Mouse (Mus musculus): ENCODE measurements around the gene Akap5. TPM values are rescaled to one million over a fixed set of nuclear protein-coding genes. Genes with fewer than 3 reads are reported as not detected.
A peak's percentile ranks its signal among the peaks of the same experiment; 100 is the strongest.

Akap5 gene
- total RNA-seq (2021) = 10 to 100 TPM; 81.5 to 81.9 TPM
- long read RNA-seq, experiment 1, full-length matches to known transcripts = 44 of 54 reads
- long read RNA-seq, experiment 1, partial matches to known transcripts = 0 of 54 reads
- long read RNA-seq, experiment 1, other reads (novel, unspliced or antisense) = 10 of 54 reads
- long read RNA-seq, experiment 2, full-length matches to known transcripts = 22 of 29 reads
- long read RNA-seq, experiment 2, partial matches to known transcripts = 0 of 29 reads
- long read RNA-seq, experiment 2, other reads (novel, unspliced or antisense) = 7 of 29 reads

DNA sequence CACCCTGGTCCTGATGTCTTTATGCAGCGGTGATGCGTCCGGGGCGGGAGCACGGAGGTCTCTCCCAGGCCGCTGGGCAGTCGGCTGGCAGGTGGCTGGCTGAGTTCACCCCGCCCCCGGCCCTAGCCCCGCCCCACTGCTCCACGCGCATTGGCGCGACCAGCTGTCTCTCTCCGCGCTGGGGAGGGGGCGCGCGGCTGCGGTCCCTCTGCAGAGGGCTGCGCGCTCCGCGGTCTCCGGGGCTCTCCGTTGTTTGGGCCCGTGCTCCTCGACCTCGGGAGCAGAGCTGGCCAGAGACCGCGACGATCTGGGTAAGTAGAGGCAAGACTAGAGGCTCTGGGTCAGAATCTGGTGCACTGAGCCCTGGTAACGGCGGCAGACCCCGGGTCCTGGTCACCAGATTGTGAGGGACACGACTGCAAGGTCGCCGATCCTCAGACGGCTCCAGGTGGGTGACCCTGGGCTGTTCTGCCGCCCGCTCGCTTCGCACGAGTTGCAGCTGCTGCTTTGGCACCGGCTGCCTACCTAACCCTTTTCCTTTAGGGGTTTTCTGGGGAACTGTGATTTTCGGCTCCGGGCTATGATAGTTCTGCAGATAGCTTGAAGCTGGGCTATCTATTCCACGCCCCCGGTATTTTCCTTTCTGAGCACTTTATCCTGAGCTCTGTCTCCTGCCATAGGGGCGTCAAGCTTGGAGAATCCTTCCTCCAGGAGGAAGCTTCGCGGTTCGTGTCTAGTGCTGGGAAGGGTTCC is at the start of gene Akap5:
Gene Akap5, plus strand, starts transcription at position 213 of the 753 bp plus-strand sequence.
- peak; percentile 68 to 70 for DNase-seq (ENCODE audit: low spot score in 2 of 2)

DNA sequence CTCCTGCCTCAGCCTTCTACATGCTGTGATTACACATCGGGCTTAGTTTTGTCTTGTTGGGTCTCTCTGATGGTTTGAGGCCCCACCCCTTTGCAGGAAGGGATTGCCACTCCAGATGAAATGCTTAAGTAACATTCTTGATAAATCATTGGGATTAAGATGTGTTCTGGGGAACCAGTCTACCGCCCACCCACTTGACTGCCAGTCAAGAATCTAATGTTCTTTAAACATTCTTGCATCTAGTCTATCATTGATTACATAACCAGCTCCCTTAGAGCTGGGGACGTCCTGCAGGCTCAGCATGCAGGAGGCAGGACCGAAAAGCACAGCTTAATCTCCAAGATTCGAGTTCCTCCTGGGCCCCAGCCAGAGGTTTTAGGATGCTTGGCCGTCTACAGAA is 46.5 kb upstream of the Akap5 start:
- no peak for DNase-seq (ENCODE audit: low spot score in 2 of 2)

DNA sequence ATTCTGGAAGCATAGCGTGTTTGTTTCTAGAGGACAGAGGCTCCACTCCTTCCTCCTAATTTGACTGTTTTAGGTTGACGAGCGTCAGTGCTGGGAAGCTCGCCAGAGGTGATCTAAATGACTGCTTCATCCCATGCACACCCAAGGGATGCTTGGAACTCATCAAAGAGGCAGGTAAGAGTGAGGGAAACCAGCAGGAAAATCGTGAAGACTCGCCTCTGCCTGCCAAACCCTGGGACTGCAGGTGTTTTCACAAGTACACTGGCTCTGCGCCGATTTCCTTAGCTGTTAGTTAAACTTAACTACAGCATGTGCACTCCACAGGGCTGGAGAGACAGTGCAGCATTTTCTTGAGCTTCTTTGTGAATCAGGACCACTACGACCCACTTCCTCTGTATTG is 44.1 kb upstream of the Akap5 start:
- peak in 1 of 2 experiments; percentile 63 for DNase-seq (ENCODE audit: low spot score in 2 of 2)

DNA sequence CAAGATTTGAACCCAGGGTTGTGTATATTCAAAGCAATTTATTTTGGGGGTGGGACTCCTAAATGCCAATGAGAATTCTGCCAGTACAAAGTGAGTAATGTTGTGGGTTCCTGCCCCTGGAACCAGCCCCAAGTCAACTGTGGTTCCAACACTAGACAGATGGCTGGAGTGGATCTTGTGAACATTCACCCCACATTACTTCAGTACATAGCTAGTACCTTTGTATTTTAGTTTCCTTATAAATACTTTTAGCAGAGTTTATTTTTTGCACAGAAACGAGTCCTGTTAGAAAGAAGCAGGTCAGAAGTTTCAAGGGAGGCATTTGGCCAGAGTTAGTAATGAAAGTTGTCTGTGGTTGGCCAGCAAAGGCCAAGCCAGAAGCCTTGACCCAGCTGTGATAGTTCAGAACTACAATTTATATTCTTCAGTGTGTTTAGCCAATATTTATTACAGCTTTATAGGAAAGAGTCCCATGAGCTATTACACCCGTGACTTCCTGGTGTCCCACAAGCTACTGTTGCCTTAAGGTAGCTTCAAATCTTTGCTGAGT is 43.5 kb upstream of the Akap5 start:
- DNase-seq (ENCODE audit: low spot score in 2 of 2) = no peak

DNA sequence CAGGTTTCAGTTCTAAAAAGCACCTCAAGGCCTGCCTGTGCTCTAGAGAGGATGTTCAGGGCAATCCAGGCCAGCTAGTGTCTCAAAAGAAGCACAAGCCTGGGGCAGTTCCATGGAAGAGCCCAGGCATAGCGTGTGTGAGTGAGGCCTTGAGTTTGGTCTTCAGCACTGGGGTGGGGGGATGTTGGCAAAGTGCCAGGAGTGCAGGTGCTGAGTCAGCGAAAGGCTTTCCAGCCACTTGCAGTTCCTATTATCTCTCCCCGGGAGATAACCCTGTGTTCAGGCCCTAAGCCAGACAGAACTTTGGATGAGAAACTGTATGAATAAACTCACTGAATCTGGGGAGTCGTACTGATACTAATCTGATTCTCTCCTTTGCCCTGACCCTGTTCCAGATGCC is 42.6 kb upstream of the Akap5 start:
- no peak for DNase-seq (ENCODE audit: low spot score in 2 of 2)

DNA sequence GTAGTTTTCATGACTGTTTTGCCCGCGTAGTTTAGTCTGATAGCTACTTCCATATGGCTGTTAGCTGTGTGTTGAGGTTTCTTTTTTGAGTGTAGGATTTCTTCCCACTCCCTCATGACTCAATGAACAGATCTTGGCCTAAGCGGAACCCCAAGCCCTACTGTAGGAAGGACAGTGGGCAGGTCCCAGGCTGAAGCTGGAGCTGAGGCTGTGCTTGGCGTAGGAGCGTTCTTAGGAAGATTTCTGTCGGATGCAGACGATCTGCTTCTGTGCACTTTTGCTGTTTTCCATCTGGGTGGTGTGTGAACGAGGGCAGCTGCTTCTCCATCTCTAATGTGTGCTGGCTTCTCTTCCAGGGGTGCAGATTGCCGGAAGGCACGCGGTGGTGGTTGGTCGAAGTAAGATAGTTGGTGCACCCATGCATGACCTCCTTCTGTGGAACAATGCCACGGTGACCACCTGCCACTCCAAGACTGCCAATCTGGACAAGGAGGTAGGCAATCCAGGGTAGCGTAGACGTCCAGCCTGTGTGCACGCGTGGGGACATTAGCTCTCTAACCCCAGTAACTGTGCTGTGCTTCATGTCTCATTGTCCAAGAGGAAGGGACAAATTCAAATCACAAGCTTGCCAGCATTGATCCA is 42.0 kb upstream of the Akap5 start:
- peak; percentile 28 to 57 for DNase-seq (ENCODE audit: low spot score in 2 of 2)

DNA sequence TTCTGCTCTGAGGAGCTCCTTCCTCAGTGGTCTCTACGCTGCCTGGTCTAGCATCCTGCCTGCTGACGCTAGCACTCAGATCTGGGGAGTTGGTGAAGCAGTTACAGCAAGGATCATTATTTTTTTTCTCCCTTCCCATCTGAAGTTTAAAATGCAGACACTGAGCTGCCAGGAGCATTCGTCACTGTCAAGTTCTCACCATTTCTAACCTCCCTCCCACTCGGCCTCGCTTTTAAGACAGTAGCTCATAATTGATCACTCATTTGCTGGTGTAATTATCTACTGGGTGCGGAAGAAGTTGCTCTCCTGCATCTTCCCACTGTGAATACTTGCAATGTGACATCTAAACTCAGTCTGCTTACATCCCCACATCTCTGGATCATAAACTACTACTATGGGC is 39.3 kb upstream of the Akap5 start:
- DNase-seq (ENCODE audit: low spot score in 2 of 2) = no peak

DNA sequence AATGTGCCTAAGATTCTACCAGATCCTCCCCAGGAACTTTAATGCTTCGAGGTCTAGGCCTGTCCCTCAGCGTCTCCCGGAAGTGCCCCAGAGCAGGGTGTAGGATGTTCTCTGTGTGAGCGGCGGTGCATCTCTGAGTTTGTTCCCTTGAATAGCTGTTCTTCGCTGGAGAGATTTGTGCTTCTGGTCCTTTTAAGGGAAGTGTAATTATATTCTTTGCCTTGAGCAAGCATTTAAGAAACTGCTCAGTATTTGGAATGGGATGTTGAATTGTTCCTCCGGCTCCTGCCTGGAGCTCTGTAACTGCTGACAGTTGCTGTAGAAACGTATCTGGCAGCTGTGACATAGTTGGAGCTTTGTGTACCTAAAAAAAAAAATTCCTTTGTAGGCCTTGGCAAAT is 36.7 kb upstream of the Akap5 start:
- DNase-seq (ENCODE audit: low spot score in 2 of 2) = no peak

DNA sequence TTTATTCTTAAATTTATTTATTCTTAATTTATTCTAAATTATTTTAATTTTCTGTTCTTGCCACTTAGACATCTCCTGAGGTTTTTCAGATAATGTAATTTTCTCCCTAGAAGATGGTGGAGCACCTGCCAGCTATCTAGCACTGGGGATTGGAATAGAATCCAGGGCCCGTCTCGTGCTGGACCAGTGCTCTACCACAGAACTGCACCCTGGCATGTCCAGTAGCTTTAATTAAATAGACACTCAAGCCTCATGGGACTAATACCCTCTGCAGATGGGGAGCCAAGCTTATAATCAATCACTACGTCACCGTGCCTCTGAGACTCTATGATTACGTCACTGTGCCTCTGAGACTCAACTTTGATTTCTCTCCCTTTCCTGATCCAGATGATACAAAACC is 36.2 kb upstream of the Akap5 start:
- DNase-seq (ENCODE audit: low spot score in 2 of 2) = no peak

DNA sequence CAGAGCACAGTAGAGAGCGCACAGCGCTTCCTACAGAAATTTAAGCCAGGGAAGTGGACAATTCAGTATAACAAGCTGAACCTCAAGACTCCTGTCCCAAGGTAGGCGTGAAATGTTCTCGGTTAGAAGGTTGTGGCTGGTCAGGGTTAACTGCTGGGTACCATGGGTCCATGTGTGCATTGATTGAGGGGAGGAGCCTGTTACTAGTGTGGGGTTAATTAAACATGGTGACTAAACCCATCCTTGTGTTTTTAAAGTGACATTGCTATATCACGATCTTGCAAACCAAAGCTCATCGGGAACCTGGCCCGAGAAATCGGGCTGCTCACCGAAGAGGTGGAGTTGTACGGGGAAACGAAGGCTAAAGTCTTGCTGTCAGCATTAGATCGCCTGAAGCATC is 35.3 kb upstream of the Akap5 start:
- no peak for DNase-seq (ENCODE audit: low spot score in 2 of 2)

DNA sequence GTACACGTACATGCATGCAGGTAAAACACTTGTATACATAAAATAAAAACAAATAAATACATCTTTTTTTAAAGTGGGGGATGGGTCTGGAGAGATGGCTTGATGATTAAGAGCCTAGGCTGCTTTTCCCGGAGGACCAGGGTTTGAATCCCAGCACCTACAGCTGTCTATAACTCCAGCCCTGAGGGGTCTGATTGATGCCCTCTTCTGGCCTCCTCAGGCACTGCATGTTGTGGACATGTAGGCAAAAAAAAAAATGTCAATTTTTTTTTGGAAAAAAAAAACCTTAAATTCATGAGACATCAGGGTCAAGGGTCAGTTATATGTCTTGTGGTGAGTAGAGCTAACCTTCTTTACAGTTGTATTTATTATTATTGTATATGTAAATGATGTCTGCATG is 34.4 kb upstream of the Akap5 start:
- DNase-seq (ENCODE audit: low spot score in 2 of 2) = no peak

DNA sequence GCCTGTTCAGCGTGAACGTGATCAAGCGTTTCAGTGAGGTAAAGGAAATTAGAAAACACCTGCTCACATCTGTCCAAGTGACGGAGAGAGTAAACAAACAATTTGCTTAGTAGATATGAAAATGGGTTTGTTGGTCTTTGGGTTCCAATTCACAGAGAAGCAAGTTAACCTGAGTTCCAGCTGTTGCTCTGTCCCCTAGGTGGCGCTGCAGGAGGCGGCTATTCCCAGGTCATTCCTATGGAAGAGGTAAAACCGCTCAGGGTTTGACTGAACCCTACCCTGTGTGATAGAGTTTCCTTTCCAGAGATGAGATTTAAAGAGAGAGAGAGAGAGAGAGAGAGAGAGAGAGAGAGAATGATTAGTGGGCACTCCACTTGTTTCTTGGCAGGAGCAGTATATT is 31.5 kb upstream of the Akap5 start:
- peak; percentile 73 to 79 for DNase-seq (ENCODE audit: low spot score in 2 of 2)

DNA sequence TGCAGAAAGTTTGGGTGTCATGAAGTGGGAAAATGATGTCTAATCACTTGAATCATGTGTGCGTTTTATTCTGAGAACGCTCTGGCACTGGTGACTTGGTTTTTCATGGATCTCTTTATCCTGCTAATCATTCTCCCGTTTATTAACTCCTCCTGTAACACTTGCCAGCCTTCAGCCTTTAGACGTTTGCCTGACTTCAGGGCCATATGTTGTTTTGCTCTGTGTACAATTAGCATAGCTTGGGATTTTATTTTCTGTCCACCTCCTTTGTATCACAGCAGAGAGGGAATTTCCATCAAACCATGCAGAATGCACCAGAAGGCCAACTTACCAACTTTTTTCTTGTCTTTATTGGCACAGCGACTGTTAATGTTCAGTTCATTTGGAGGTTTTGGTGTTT is 26.9 kb upstream of the Akap5 start:
- DNase-seq (ENCODE audit: low spot score in 2 of 2) = no peak

DNA sequence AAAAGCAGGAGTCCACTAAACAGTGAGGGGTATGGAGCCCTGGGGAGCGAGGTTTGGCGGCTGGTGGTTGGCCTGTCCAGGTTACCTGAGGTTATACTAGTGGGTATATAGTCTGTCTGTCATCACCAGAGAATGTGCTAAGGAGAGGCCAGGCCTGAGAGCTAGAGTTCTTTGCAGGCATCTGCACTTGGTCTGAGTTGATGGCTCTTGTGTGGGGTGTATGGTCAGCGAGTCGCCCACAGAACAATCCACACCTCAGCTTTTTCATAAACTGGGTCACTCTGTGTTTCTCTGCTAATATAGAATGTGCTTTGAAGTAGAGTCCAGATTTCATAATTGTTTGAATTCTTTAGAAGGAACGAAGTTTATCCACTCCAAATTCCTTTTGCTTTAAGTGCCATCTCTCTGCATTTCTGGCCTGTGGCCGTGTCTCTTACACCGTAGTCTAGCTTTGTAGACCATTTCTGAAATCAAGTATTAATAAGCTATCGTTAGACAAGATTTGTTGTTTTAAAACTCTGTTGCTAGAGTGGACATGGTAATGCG is 25.3 kb upstream of the Akap5 start:
- DNase-seq (ENCODE audit: low spot score in 2 of 2) = no peak

DNA sequence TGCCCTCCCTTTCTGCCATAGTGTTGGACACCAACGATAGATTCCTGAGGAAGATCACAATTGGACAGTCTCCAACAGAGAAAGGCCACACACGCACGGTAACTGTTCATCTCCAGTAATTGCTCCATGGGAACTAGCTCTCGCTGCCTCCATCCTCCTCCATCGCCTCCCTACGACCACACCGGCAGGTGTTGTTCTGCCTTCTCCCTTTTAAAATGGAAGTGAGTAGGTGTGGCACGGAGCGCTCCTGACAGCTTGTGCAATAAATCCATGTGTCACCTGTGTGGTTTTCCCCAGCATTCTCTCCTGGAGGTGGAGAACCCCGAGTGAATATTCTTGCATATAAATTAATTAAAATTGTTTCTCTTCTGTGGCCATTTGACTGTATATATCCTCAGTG is 24.3 kb upstream of the Akap5 start:
- DNase-seq (ENCODE audit: low spot score in 2 of 2) = peak in 1 of 2 experiments; percentile 46

DNA sequence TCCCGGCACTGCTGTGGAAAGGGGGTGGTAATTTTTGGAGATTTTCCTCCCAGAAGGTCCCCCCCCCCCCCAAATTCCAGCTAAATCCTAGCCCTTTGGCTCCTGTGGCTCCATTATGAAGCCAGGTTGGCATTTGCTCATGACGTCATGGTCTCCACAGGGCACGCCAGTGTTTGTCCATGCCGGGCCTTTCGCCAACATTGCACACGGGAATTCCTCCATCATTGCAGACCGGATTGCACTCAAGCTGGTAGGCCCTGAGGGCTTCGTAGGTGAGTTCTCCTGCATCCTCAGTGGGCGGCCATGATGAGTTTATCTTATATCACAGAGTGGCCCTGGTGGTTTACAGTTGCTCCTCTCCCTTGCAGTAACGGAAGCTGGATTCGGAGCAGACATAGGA is 21.2 kb upstream of the Akap5 start:
- DNase-seq (ENCODE audit: low spot score in 2 of 2) = no peak

DNA sequence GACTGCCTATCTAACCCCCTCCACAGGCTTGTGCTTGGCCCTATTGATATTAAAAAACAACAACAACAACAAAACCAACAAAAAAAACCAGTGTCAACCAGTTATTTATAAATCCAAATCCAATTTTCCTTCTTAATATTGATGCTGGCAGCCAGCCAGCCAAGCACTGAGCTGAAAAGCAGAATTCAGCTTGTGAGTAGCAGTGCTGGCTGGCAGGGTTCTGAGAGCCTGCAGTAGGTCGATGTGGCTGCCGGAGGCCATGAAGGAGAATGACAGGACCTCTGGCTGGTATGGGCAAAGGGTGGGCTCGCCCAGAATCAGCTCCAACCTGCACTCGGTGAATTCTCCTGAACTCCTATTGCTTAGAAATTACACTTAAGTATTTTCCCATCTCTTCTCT is 20.5 kb upstream of the Akap5 start:
- DNase-seq (ENCODE audit: low spot score in 2 of 2) = no peak

DNA sequence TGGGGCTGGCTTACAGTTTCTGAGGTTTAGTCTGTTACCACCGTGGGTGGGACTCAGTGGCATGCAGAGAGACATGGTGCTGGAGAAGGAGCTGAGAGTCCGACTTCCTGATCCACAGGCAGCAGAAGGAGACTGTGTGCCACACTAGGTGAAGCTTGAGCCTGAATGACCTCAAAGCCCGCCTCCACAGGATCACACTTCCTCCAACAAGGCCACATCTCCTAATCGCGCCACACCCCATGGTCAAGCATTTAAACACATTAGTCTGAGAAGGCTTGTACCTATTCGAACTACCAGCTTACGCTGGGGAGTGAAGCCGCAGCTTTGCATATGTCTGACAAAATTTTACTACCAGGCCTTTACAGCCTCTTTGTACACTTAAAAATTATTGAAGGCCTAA is 19.6 kb upstream of the Akap5 start:
- no peak for DNase-seq (ENCODE audit: low spot score in 2 of 2)

DNA sequence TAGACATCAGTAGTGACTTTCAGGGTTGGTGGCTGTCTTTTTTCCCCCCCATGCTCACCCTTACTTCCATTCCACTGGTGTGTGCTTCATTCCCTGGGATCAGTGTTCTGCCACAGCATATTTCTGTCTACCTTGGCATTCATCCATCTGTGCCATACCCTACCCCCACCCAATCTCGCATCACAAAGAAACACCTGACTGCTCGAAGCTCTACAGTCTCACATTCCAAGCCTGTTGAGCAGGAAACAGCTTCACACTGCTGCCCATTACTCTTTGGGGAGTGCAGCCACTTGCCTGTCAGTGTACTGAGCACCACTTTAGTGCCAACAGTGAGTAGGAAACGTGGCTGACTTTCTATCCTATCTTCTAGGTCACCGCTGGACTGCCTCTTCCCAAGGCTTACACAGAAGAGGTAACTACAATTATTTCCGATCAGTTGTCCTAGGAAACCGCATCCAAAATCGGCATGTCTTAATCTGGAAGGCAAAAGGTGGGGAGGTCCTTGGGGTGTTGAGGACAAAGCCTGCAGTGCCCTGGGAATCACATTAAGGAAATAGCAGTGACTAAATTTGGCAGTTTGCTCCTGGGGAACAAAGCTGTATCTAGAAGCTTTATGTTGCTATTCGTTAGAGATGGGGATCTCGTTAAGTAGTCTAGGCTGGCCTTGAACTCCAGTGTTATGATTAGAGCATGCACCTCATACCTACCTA is 17.7 kb upstream of the Akap5 start:
- no peak for DNase-seq (ENCODE audit: low spot score in 2 of 2)

DNA sequence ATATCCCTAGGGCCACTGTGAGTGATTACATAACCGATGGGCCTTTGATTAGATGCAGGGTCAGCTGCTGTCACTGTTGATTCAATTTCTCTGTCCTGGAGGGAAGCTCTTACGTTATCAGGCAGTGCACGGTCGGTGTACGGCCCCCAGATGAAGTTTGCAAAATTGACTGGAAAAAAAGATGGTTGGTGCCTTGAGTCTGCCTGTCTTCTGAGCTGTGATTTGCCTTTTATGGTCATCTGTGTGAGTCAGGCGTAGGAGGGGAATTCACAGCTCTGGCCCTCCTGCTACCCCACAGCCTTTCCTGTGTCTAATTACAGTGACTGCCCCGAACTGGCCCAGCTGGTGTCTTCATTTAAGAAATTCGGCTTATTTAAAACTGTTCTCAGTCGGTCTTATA is 16.7 kb upstream of the Akap5 start:
- peak; percentile 50 to 74 for DNase-seq (ENCODE audit: low spot score in 2 of 2)

DNA sequence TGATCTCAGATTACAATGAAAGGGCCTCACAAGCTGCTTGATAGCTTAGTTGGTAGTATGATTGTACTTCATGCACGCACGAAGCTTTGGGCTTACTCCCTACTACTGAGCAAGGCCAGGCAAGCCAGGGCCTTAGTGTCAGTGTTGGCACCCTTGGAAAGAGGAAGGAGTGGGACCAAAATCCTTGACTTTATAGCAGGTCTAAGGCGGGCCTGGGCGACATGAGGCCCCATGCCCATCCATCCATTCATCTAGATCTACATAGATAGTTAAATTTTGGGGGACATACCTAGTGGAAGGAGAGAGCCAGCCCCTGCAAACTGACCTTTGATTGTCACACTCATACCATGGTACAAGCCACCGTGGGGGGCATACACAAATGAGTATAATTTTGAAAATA is 16.3 kb upstream of the Akap5 start:
- DNase-seq (ENCODE audit: low spot score in 2 of 2) = no peak
